Mouse (Mus musculus) E14TG2a.4 (cell line): Measurements from ENCODE around the gene Letmd1.

Experiments
- CTCF ChIP-seq: conservative IDR thresholded peaks from 2 replicates; pipeline ENCODE4 v1.5.1; 2014; ENCODE audit warnings: low read length
- POU5F1 ChIP-seq: IDR thresholded peaks from 2 replicates; pipeline ENCODE4 v1.6.1; 2014; ENCODE audit warnings: low read length, borderline replicate concordance

DNA sequence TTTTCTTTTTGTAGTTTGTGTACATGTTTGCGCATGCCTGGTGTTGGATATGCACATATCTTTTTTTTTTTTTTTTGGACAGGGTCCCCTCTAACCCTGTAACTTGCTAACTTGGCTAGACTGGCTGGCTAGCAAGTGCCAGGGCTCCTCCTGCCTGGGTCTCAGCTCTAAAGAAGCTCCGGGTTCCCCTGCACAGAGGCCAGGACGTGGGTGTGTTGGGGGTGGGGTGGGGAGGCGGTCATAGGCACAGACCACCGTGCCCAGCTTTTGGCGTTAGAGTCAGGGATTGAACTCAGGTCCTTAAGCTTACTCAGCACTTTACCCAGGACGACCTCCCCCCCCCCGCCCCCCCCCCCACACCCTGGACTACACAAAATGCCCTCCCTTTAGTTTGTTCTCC lies 1.1 kb upstream of the Letmd1 start:
- TF ChIP-seq CTCF (no peak), POU5F1 (no peak)
